Mouse (Mus musculus) neural tube, embryonic 14.5 days (tissue): ENCODE measurements around the gene Rps6kl1. TPM values are rescaled to one million over a fixed set of nuclear protein-coding genes. Genes with fewer than 3 reads are reported as not detected.
A peak's percentile ranks its signal among the peaks of the same experiment; 100 is the strongest.

Source experiments
- ATAC-seq: fragments of 200-750 bp; cut with Nextera tagmentation; 2 replicates; pipeline ENCODE4 v1.8.0; 2017; ENCODE audit warnings: low read depth, mild to moderate bottlenecking, moderate TSS enrichment, moderate library complexity
- H3K27ac ChIP-seq: fragments of 300-500 bp; sonication (generic); 2 replicates; pipeline ENCODE4 v1.5.1; 2014; ENCODE audit warnings: low read depth, mild to moderate bottlenecking, control low read depth, low read length, moderate library complexity, mixed read lengths
- H3K27me3 ChIP-seq: fragments of 300-500 bp; sonication (generic); 2 replicates; pipeline ENCODE4 v1.6.1; 2014; ENCODE audit warnings: low read length; ENCODE audit not compliant: control insufficient read depth, insufficient read depth
- H3K36me3 ChIP-seq: fragments of 300-500 bp; sonication (generic); 2 replicates; pipeline ENCODE4 v1.6.1; 2014; ENCODE audit warnings: low read length, mixed read lengths; ENCODE audit not compliant: control insufficient read depth, insufficient read depth
- H3K4me1 ChIP-seq: fragments of 300-500 bp; sonication (generic); 2 replicates; pipeline ENCODE4 v1.6.1; 2014; ENCODE audit warnings: low read length; ENCODE audit not compliant: control insufficient read depth, insufficient read depth
- H3K4me2 ChIP-seq: fragments of 300-500 bp; sonication (generic); 2 replicates; pipeline ENCODE4 v1.6.1; 2014; ENCODE audit warnings: mild to moderate bottlenecking, low read depth, low read length, control low read depth
- H3K4me3 ChIP-seq: fragments of 300-500 bp; sonication (generic); 2 replicates; pipeline ENCODE4 v1.5.1; 2014; ENCODE audit warnings: low read depth, low read length, control low read depth, mixed read lengths
- H3K9ac ChIP-seq: fragments of 300-500 bp; sonication (generic); replicated peaks from 2 replicates; pipeline ENCODE4 v1.6.1; 2014; ENCODE audit warnings: low read depth, mild to moderate bottlenecking, control low read depth, low read length, mixed read lengths
- H3K9me3 ChIP-seq: fragments of 300-500 bp; sonication (generic); 2 replicates; pipeline ENCODE4 v1.6.1; 2016; ENCODE audit warnings: low read length; ENCODE audit not compliant: control insufficient read depth
- whole genome bisulfite sequencing: fragments of 180-500 bp; shearing (Covaris S2); extraction: QIAGEN DNeasy Blood & Tissue Kit; methylation state at CpG from one replicate; pipeline ENCODE4 v1.1.7; 2014; 5-methylcytosine and 5-hydroxymethylcytosine counted together
- polyA plus RNA-seq: library from polyadenylated mRNA; unstranded; fragments of >200 nt; fragmentation: Nextera tagmentation; extraction: Ambion mirVana; gene quantifications from 2 replicates; pipeline ENCODE4 v1.2.1, GENCODE M21; 2014

Gene Rps6kl1
- polyA plus RNA-seq, 1 experiment from 2014 or later = 22.1 TPM

GRCm38 (mm10) chr12:85121806-85122459 lies 29.1 kb downstream of the Rps6kl1 start:
- Histone ChIP-seq H3K27ac (no peak overlapping the region), H3K9me3 (no peaks in the 10 kb centered on the region), H3K4me2 (no peak overlapping the region), H3K9ac (no peak overlapping the region), H3K4me1 (no peaks in the 10 kb centered on the region), H3K4me3 (no peak overlapping the region), H3K27me3 (no peaks in the 10 kb centered on the region), H3K36me3 (peaks cover 56% of the 10 kb centered on the region)
- 71% methylated on average over 9 of the region's 9 CpGs for WGBS
- no peak; the same call in 1 of the 2 replicates for ATAC-seq

GRCm38 (mm10) chr12:85115678-85116077 lies 35.4 kb downstream of the Rps6kl1 start:
- no peak for ATAC-seq
- Histone ChIP-seq H3K36me3 (peaks cover 28% of the 10 kb centered on the region), H3K9me3 (no peaks in the 10 kb centered on the region), H3K4me3 (no peak overlapping the region), H3K9ac (no peak overlapping the region), H3K27ac (no peak overlapping the region), H3K4me1 (peaks cover 14% of the 10 kb centered on the region), H3K4me2 (no peak overlapping the region), H3K27me3 (no peaks in the 10 kb centered on the region)
- 89% methylated on average over 7 of the region's 7 CpGs for WGBS

GRCm38 (mm10) chr12:85113917-85114316 lies 37.1 kb downstream of the Rps6kl1 start:
- Histone ChIP-seq H3K4me1 (peaks cover 20% of the 10 kb centered on the region), H3K27ac (no peak overlapping the region), H3K36me3 (peaks cover 13% of the 10 kb centered on the region), H3K27me3 (no peaks in the 10 kb centered on the region), H3K4me2 (no peak overlapping the region), H3K9me3 (no peaks in the 10 kb centered on the region), H3K4me3 (no peak overlapping the region), H3K9ac (no peak overlapping the region)
- no peak for ATAC-seq
- WGBS = 91% methylated on average over 3 of the region's 3 CpGs

- Histone ChIP-seq H3K9ac (no peak overlapping the region), H3K27me3 (no peaks in the 10 kb centered on the region), H3K36me3 (peaks cover 7% of the 10 kb centered on the region; the same call in 1 of the 2 replicates), H3K27ac (no peak overlapping the region), H3K4me2 (no peak overlapping the region), H3K9me3 (no peaks in the 10 kb centered on the region), H3K4me3 (no peak overlapping the region), H3K4me1 (peaks cover 20% of the 10 kb centered on the region)
- no peak for ATAC-seq
- 92% methylated on average over 3 of the region's 3 CpGs for WGBS
Observed at GRCm38 (mm10) chr12:85113337-85113736, 37.7 kb downstream of the Rps6kl1 start.

DNA sequence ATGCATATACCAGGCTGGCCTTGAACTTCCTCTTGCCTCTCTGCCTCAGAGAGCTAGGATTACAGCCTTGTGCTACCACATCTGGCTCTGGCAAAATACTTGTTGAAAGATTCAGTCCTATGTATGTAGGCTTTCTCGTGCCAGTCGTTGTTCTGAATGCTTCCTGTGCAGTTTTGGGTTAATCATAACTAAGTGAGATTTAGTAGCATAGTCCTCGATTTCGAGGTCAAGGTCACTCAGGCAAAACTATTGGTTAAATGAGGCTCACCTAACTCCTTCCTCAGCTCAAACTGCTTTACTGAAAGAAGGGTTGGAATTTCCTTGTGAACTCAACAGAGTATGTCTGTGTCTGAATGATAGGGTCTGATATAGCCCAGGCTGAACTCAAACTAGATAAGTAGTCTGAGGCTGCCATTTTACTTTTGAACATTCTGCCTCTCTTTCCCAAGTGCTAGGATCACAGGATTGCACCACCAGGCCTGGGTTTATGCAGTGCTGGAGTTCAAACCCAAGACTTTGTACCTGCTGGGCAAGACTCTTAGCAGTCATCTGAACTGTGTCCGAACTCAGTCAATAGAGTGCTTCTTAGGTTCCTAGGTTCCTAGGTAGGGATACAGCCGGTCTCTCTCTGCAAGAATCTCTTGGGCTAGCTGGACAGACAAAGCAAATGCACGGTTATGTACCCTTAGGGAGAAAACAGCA lies 38.4 kb downstream of the Rps6kl1 start:
- 89% methylated on average over 7 of the region's 7 CpGs for WGBS
- no peaks in the 10 kb centered on the region for H3K27me3 ChIP-seq
- peaks cover 20% of the 10 kb centered on the region for H3K4me1 ChIP-seq
- H3K9me3 ChIP-seq = no peaks in the 10 kb centered on the region
- ATAC-seq = no peak
- no peak overlapping the region for H3K27ac ChIP-seq
- H3K36me3 ChIP-seq = 0 out of 2 replicates have a peak, but pooled peaks cover 6% of the 10 kb centered on the region
- H3K9ac ChIP-seq = no peak overlapping the region
- no peak overlapping the region for H3K4me3 ChIP-seq
- no peak overlapping the region for H3K4me2 ChIP-seq

- WGBS = under 1% methylated on average over 80 of the region's 83 CpGs
- no peaks in the 10 kb centered on the region for H3K27me3 ChIP-seq
- ATAC-seq = peak; percentile 98
- peak within 1 kb of the TSS; percentile 99 for H3K4me3 ChIP-seq
- peaks cover 20% of the 10 kb centered on the region for H3K4me1 ChIP-seq
- 0 out of 2 replicates have a peak, but pooled peaks cover 6% of the 10 kb centered on the region for H3K36me3 ChIP-seq
- peak within 1 kb of the TSS; percentile 82 for H3K27ac ChIP-seq
- no peaks in the 10 kb centered on the region for H3K9me3 ChIP-seq
- H3K4me2 ChIP-seq = peak within 1 kb of the TSS; percentile 88
- H3K9ac ChIP-seq = peak within 1 kb of the TSS; percentile 94
Observed at GRCm38 (mm10) chr12:85110698-85111592, 40.1 kb downstream of the Rps6kl1 start, which contains the start of the genes Prox2 and Dlst. TSS of gene Prox2 (minus strand) at chr12:85110759. TSS of gene Dlst (plus strand) at chr12:85110833.

DNA sequence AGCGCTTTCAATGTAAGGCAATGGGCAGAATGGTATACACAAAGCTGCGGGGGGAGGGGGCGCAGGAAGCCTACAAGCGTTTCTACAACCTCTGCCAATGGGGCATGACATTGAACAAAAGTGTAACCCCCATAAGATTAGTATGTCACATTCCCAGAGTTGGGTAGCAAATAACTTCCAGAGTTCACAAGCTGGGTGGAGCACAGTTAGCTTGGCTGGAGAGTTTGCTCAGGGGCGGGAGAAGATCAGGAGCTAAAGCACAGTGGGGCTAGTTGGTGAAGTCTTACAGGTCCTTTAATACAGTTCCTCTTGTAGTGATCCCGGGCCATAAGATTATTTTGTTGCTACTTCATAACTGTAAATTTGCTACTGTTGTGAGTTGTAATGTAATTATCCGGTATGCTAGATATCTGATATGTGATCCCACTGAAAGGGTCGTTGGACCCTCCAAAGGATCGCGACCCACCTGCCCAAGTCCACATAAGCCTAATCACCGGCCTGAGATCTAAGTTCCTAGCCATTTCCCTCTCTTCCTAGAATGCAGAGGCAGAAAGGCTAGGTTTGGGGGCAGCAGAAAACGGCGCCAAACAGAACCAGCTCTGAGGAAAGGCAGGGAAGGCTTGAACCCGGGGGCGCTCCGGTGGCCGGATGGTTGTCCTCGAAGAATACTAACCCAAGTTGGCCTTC lies 40.9 kb downstream of the Rps6kl1 start:
- H3K9me3 ChIP-seq = no peaks in the 10 kb centered on the region
- H3K4me2 ChIP-seq = peak overlapping the region; percentile 88
- peaks cover 20% of the 10 kb centered on the region for H3K4me1 ChIP-seq
- 21% methylated on average over 18 of the region's 18 CpGs for WGBS
- peak overlapping the region; percentile 94 for H3K9ac ChIP-seq
- H3K27me3 ChIP-seq = no peaks in the 10 kb centered on the region
- peak overlapping the region; percentile 99 for H3K4me3 ChIP-seq
- H3K27ac ChIP-seq = peak overlapping the region; percentile 82
- H3K36me3 ChIP-seq = 0 out of 2 replicates have a peak, but pooled peaks cover 2% of the 10 kb centered on the region
- ATAC-seq = peak; percentile 54; the same call in 1 of the 2 replicates

DNA sequence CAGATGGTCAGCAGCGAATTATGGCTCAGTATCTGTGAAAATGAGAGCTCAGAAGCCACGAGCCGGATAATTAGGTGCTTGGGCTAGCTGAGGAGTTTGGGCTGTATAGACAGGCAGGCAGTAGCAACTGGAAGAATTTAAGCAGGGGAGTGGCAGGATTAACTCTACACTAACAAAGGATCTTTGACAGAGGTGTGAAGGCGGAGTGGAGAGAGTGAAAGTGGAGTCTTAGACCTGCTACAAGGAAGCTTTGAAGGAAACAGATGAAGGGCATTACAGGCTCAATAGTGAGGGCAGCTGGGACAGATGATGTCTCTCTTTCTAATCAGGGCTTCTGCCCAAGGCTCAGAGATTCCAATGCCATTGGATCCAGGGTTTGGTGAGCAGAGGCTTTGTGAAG lies 41.6 kb downstream of the Rps6kl1 start:
- no peak for ATAC-seq

More for the DNA sequence above, 41.6 kb downstream of the Rps6kl1 start:
- Histone ChIP-seq H3K27ac (no peak overlapping the region), H3K4me2 (no peak overlapping the region), H3K9me3 (no peaks in the 10 kb centered on the region), H3K27me3 (no peaks in the 10 kb centered on the region), H3K4me3 (no peak overlapping the region), H3K4me1 (peaks cover 20% of the 10 kb centered on the region), H3K9ac (no peak overlapping the region), H3K36me3 (no peaks in the 10 kb centered on the region)
- WGBS = 55% methylated on average over 4 of the region's 4 CpGs
